Mouse (Mus musculus) neural tube, embryonic 14.5 days (tissue): ENCODE measurements at regions not wholly inside any gene's neighbourhood (a gene's known extent, or its start where the extent isn't known, plus 50 kb on each side); places are given as distances from the start of the nearest gene placed in this dataset.

Experiments
- ATAC-seq: fragments of 200-750 bp; cut with Nextera tagmentation; 2 replicates; pipeline ENCODE4 v1.8.0; 2017; ENCODE audit warnings: low read depth, mild to moderate bottlenecking, moderate TSS enrichment, moderate library complexity
- H3K27ac ChIP-seq: fragments of 300-500 bp; sonication (generic); 2 replicates; pipeline ENCODE4 v1.5.1; 2014; ENCODE audit warnings: low read depth, mild to moderate bottlenecking, control low read depth, low read length, moderate library complexity, mixed read lengths
- H3K27me3 ChIP-seq: fragments of 300-500 bp; sonication (generic); 2 replicates; pipeline ENCODE4 v1.6.1; 2014; ENCODE audit warnings: low read length; ENCODE audit not compliant: control insufficient read depth, insufficient read depth
- H3K36me3 ChIP-seq: fragments of 300-500 bp; sonication (generic); 2 replicates; pipeline ENCODE4 v1.6.1; 2014; ENCODE audit warnings: low read length, mixed read lengths; ENCODE audit not compliant: control insufficient read depth, insufficient read depth
- H3K4me1 ChIP-seq: fragments of 300-500 bp; sonication (generic); 2 replicates; pipeline ENCODE4 v1.6.1; 2014; ENCODE audit warnings: low read length; ENCODE audit not compliant: control insufficient read depth, insufficient read depth
- H3K4me2 ChIP-seq: fragments of 300-500 bp; sonication (generic); 2 replicates; pipeline ENCODE4 v1.6.1; 2014; ENCODE audit warnings: mild to moderate bottlenecking, low read depth, low read length, control low read depth
- H3K4me3 ChIP-seq: fragments of 300-500 bp; sonication (generic); 2 replicates; pipeline ENCODE4 v1.5.1; 2014; ENCODE audit warnings: low read depth, low read length, control low read depth, mixed read lengths
- H3K9ac ChIP-seq: fragments of 300-500 bp; sonication (generic); replicated peaks from 2 replicates; pipeline ENCODE4 v1.6.1; 2014; ENCODE audit warnings: low read depth, mild to moderate bottlenecking, control low read depth, low read length, mixed read lengths
- H3K9me3 ChIP-seq: fragments of 300-500 bp; sonication (generic); 2 replicates; pipeline ENCODE4 v1.6.1; 2016; ENCODE audit warnings: low read length; ENCODE audit not compliant: control insufficient read depth
- WGBS: fragments of 180-500 bp; shearing (Covaris S2); extraction: QIAGEN DNeasy Blood & Tissue Kit; methylation state at CpG from one replicate; pipeline ENCODE4 v1.1.7; 2014; 5-methylcytosine and 5-hydroxymethylcytosine counted together

- H3K27ac ChIP-seq: no peak overlapping the region
- H3K36me3 ChIP-seq: no peaks in the 10 kb centered on the region
- no peak for ATAC-seq
- no peak overlapping the region for H3K9ac ChIP-seq
- no peak overlapping the region for H3K4me2 ChIP-seq
- WGBS: 71% methylated on average over 3 of the region's 3 CpGs
- H3K9me3 ChIP-seq: no peaks in the 10 kb centered on the region
- H3K4me1 ChIP-seq: no peaks in the 10 kb centered on the region
- no peaks in the 10 kb centered on the region for H3K27me3 ChIP-seq
- H3K4me3 ChIP-seq: no peak overlapping the region
These were observed 57.2 kb upstream of the Klhl29 start for GRCm38 (mm10) chr12:5432688-5433087.

- no peak overlapping the region for H3K27ac ChIP-seq
These were observed 53.3 kb upstream of the Klhl29 start for GRCm38 (mm10) chr12:5428733-5429132.

More at GRCm38 (mm10) chr12:5428733-5429132, 53.3 kb upstream of the Klhl29 start:
- WGBS: 67% methylated on average over 3 of the region's 3 CpGs
- Histone ChIP-seq H3K9ac (no peak overlapping the region), H3K4me2 (no peak overlapping the region), H3K4me1 (no peaks in the 10 kb centered on the region), H3K9me3 (no peaks in the 10 kb centered on the region), H3K27me3 (no peaks in the 10 kb centered on the region), H3K4me3 (no peak overlapping the region), H3K36me3 (no peaks in the 10 kb centered on the region)
- ATAC-seq: peak; percentile 43; the same call in 1 of the 2 replicates
